Mouse (Mus musculus) hindbrain, embryonic 15.5 days (tissue): ENCODE results near the gene Miox. TPM values are rescaled to one million over a fixed set of nuclear protein-coding genes. Genes with fewer than 3 reads are reported as not detected.

Experiments used
- ATAC-seq: fragments of 200-750 bp; cut with Nextera tagmentation; 2 replicates; pipeline ENCODE4 v1.8.0; 2017; ENCODE audit warnings: low read depth, moderate number of reproducible peaks, moderate TSS enrichment; ENCODE audit not compliant: low FRiP score
- H3K27ac ChIP-seq: fragments of 300-500 bp; sonication (generic); replicated peaks from 2 replicates; pipeline ENCODE4 v1.5.1; 2015; ENCODE audit warnings: mild to moderate bottlenecking, inconsistent platforms
- H3K27me3 ChIP-seq: fragments of 300-500 bp; sonication (generic); 2 replicates; pipeline ENCODE4 v1.6.1; 2015; ENCODE audit warnings: control low read depth, inconsistent platforms
- H3K36me3 ChIP-seq: fragments of 300-500 bp; sonication (generic); 2 replicates; pipeline ENCODE4 v1.6.1; 2015; ENCODE audit warnings: control low read depth, inconsistent platforms
- H3K4me1 ChIP-seq: fragments of 300-500 bp; sonication (generic); replicated peaks from 2 replicates; pipeline ENCODE4 v1.6.1; 2015; ENCODE audit warnings: control low read depth, inconsistent platforms
- H3K4me2 ChIP-seq: fragments of 300-500 bp; sonication (generic); 2 replicates; pipeline ENCODE4 v1.6.1; 2015; ENCODE audit warnings: moderate library complexity, mild to moderate bottlenecking, inconsistent platforms
- H3K4me3 ChIP-seq: fragments of 300-500 bp; sonication (generic); 2 replicates; pipeline ENCODE4 v1.5.1; 2015; ENCODE audit warnings: mild to moderate bottlenecking, inconsistent platforms
- H3K9ac ChIP-seq: fragments of 300-500 bp; sonication (generic); 2 replicates; pipeline ENCODE4 v1.6.1; 2015; ENCODE audit warnings: inconsistent platforms
- H3K9me3 ChIP-seq: fragments of 300-500 bp; sonication (generic); 2 replicates; pipeline ENCODE4 v1.6.1; 2016; ENCODE audit warnings: control low read depth, inconsistent platforms
- WGBS: fragments of 180-500 bp; shearing (Covaris S2); methylation state at CpG from one replicate; pipeline ENCODE4 v1.1.7; 2015; 5-methylcytosine and 5-hydroxymethylcytosine counted together
- polyA plus RNA-seq: library from polyadenylated mRNA; unstranded; fragments of >200 nt; fragmentation: Nextera tagmentation; extraction: Ambion mirVana; gene quantifications from 2 replicates; pipeline ENCODE4 v1.2.1, GENCODE M21; 2015

Miox gene
- polyA plus RNA-seq, 1 experiment from 2014 or later: not detected

DNA sequence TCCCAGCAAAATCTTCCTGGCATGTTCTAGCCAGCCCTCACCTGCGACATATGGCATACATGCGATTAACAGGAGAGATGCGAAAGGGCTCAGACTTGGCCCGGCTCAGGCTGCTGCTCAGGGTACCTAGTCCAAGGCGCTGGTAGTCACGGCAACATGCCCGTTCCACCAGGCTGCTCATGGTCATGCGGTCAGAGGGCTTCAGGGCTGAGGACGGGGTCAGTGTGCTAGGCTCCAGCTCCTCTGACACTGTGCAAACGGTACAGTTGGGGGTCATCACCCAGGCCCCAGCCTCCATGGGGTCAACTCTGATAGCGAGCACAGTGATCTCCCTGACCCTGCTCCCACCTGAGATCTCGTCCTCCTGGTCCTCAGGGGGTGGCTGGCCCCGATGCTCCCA, 34.0 kb upstream of the Miox start:
- no peak for ATAC-seq
- 90% methylated on average over 13 of the region's 13 CpGs for WGBS
- H3K36me3 ChIP-seq: peaks cover 77% of the 10 kb centered on the region
- no peak overlapping the region for H3K4me2 ChIP-seq
- no peaks in the 10 kb centered on the region for H3K9me3 ChIP-seq
- H3K27me3 ChIP-seq: no peaks in the 10 kb centered on the region
- no peak overlapping the region for H3K27ac ChIP-seq
- H3K9ac ChIP-seq: no peak overlapping the region
- no peaks in the 10 kb centered on the region for H3K4me1 ChIP-seq
- H3K4me3 ChIP-seq: no peak overlapping the region

DNA sequence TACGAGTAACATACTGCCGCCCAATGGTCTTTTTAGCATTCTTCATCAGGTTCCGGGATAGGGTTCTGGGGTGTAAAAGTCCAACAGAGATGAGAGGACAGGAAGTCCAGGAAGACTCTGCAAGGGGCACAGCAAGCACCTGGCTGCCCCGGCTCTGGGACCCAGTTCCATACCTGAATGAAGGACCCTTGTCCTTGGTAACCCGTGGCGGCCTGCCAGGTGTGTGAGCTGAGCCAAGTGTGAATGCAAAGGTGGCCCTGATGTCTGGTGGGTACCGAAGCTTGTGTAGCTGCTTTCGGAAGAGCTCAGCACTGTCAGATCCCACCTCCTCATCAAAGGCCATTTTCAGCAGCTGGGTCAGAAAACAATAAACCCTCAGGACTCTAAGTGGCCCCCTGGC, 33.6 kb upstream of the Miox start:
- WGBS: 94% methylated on average over 8 of the region's 8 CpGs
- Histone ChIP-seq H3K4me2 (no peak overlapping the region), H3K4me3 (no peak overlapping the region), H3K27ac (no peak overlapping the region), H3K9me3 (no peaks in the 10 kb centered on the region), H3K9ac (no peak overlapping the region), H3K4me1 (no peaks in the 10 kb centered on the region), H3K27me3 (no peaks in the 10 kb centered on the region), H3K36me3 (peaks cover 77% of the 10 kb centered on the region)
- no peak for ATAC-seq

- Histone ChIP-seq H3K9me3 (no peaks in the 10 kb centered on the region), H3K4me1 (peaks cover 12% of the 10 kb centered on the region), H3K27me3 (no peaks in the 10 kb centered on the region), H3K4me2 (no peak overlapping the region), H3K9ac (no peak overlapping the region), H3K36me3 (peaks cover 59% of the 10 kb centered on the region), H3K27ac (no peak overlapping the region), H3K4me3 (no peak overlapping the region)
- WGBS: 67% methylated on average over 1 of the region's 1 CpGs
- no peak for ATAC-seq
Observed at GRCm38 (mm10) chr15:89305966-89306365, 28.2 kb upstream of the Miox start.

GRCm38 (mm10) chr15:89307461-89307860, 26.7 kb upstream of the Miox start:
- no peak for ATAC-seq
- H3K4me1 ChIP-seq: peaks cover 26% of the 10 kb centered on the region
- peaks cover 44% of the 10 kb centered on the region for H3K36me3 ChIP-seq
- H3K9me3 ChIP-seq: no peaks in the 10 kb centered on the region
- H3K4me2 ChIP-seq: no peak overlapping the region
- WGBS: 95% methylated on average over 13 of the region's 13 CpGs
- H3K9ac ChIP-seq: no peak overlapping the region
- H3K27ac ChIP-seq: no peak overlapping the region
- no peak overlapping the region for H3K4me3 ChIP-seq
- no peaks in the 10 kb centered on the region for H3K27me3 ChIP-seq

- H3K27me3 ChIP-seq: no peaks in the 10 kb centered on the region
- 89% methylated on average over 7 of the region's 7 CpGs for WGBS
- no peak overlapping the region for H3K4me2 ChIP-seq
- no peak overlapping the region for H3K27ac ChIP-seq
- peaks cover 37% of the 10 kb centered on the region for H3K4me1 ChIP-seq
- no peaks in the 10 kb centered on the region for H3K9me3 ChIP-seq
- ATAC-seq: no peak
- H3K4me3 ChIP-seq: no peak overlapping the region
- H3K9ac ChIP-seq: no peak overlapping the region
- H3K36me3 ChIP-seq: peaks cover 33% of the 10 kb centered on the region
Observed at GRCm38 (mm10) chr15:89308406-89309139, 25.6 kb upstream of the Miox start.

DNA sequence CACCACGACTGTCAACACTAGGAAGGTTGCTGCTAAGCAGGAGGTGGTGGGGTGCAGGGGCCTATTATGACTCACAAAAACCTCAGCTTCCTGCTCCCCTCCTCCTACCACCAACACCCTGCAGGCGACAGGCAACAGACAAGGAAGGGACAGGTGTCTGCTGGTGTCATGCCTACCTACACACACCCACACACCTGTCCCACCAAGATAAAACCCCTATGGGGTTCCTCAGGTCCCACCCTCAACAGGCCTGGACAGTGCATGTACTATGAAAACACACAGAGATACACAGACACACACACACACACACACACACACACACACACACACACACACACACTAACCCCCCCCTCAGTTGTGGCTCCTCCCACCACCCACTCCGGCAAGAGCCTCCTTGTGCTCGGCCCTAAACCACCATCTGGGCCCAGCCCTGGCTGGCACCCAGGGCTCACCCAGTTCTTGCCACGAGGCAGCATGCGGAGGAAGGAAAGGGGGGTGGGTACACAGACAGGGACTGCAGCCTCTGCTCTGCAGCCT, 24.2 kb upstream of the Miox start:
- H3K9ac ChIP-seq: no peak overlapping the region
- H3K4me2 ChIP-seq: no peak overlapping the region
- H3K36me3 ChIP-seq: peaks cover 20% of the 10 kb centered on the region
- WGBS: 66% methylated on average over 6 of the region's 6 CpGs
- ATAC-seq: no peak
- H3K9me3 ChIP-seq: no peaks in the 10 kb centered on the region
- H3K4me1 ChIP-seq: peaks cover 48% of the 10 kb centered on the region
- no peak overlapping the region for H3K27ac ChIP-seq
- H3K4me3 ChIP-seq: no peak overlapping the region
- H3K27me3 ChIP-seq: no peaks in the 10 kb centered on the region

GRCm38 (mm10) chr15:89313359-89313758, 20.8 kb upstream of the Miox start:
- Histone ChIP-seq H3K27ac (no peak overlapping the region), H3K36me3 (no peaks in the 10 kb centered on the region), H3K9ac (no peak overlapping the region), H3K4me1 (peaks cover 52% of the 10 kb centered on the region), H3K4me2 (peak overlapping the region; percentile 94), H3K27me3 (no peaks in the 10 kb centered on the region), H3K9me3 (no peaks in the 10 kb centered on the region), H3K4me3 (peak overlapping the region; percentile 99; the same call in 1 of the 2 replicates)
- 86% methylated on average over 4 of the region's 4 CpGs for WGBS
- ATAC-seq: no peak

DNA sequence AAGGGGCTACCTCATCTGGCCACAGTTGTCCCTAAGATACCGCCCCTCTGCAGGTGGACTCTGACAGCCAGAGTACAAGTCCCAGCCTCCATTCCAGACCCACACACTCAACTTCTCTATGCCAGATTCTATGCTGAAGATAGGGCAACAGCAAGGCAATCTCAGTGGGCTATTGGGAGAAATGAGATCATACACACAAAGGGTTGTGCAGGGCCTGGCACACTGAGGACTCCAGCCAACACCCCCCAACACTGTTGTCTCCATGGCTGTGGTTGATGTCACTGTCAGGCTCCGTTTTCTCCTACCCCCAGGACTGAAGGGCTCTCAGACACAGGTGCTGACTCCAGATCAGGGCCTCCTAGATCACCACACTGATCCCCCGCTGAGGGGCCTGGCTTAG, 20.1 kb upstream of the Miox start:
- peaks cover 52% of the 10 kb centered on the region for H3K4me1 ChIP-seq
- peak overlapping the region; percentile 96 for H3K9ac ChIP-seq
- H3K27ac ChIP-seq: no peak overlapping the region; the same call in 1 of the 2 replicates
- H3K36me3 ChIP-seq: no peaks in the 10 kb centered on the region
- no peaks in the 10 kb centered on the region for H3K9me3 ChIP-seq
- no peak for ATAC-seq
- H3K4me2 ChIP-seq: peak overlapping the region; percentile 94
- H3K27me3 ChIP-seq: no peaks in the 10 kb centered on the region
- peak overlapping the region; percentile 99 for H3K4me3 ChIP-seq
- WGBS: 30% methylated on average over 3 of the region's 3 CpGs

GRCm38 (mm10) chr15:89314511-89315189, 19.5 kb upstream of the Miox start:
- Histone ChIP-seq H3K9ac (peak overlapping the region; percentile 96), H3K4me3 (peak overlapping the region; percentile 99), H3K27me3 (no peaks in the 10 kb centered on the region), H3K36me3 (no peaks in the 10 kb centered on the region), H3K27ac (peak overlapping the region; percentile 78), H3K4me2 (peak overlapping the region; percentile 94), H3K4me1 (peaks cover 52% of the 10 kb centered on the region), H3K9me3 (no peaks in the 10 kb centered on the region)
- ATAC-seq: peak; percentile 16; the same call in 1 of the 2 replicates
- WGBS: under 1% methylated on average over 58 of the region's 58 CpGs

GRCm38 (mm10) chr15:89315190-89315731, 18.9 kb upstream of the Miox start, which contains the start of gene Sbf1:
Gene Sbf1 (minus strand): TSS chr15:89315311.
- under 1% methylated on average over 36 of the region's 37 CpGs for WGBS

GRCm38 (mm10) chr15:89316146-89316545, 18.1 kb upstream of the Miox start:
- no peaks in the 10 kb centered on the region for H3K27me3 ChIP-seq
- peaks cover 38% of the 10 kb centered on the region for H3K4me1 ChIP-seq
- no peak for ATAC-seq
- H3K36me3 ChIP-seq: no peaks in the 10 kb centered on the region
- no peak overlapping the region for H3K27ac ChIP-seq
- no peak overlapping the region for H3K9ac ChIP-seq
- peak overlapping the region; percentile 94; the same call in 1 of the 2 replicates for H3K4me2 ChIP-seq
- H3K4me3 ChIP-seq: no peak overlapping the region
- 65% methylated on average over 11 of the region's 11 CpGs for WGBS
- H3K9me3 ChIP-seq: no peaks in the 10 kb centered on the region

More at GRCm38 (mm10) chr15:89315190-89315731, 18.9 kb upstream of the Miox start, which contains the start of gene Sbf1:
- Histone ChIP-seq H3K4me3 (peak within 1 kb of the TSS; percentile 99), H3K9ac (peak within 1 kb of the TSS; percentile 96), H3K36me3 (no peaks in the 10 kb centered on the region), H3K9me3 (no peaks in the 10 kb centered on the region), H3K27me3 (no peaks in the 10 kb centered on the region), H3K27ac (peak within 1 kb of the TSS; percentile 78), H3K4me1 (peaks cover 47% of the 10 kb centered on the region), H3K4me2 (peak within 1 kb of the TSS; percentile 94)
- ATAC-seq: peak; percentile 99

- no peak overlapping the region for H3K4me3 ChIP-seq
- no peaks in the 10 kb centered on the region for H3K4me1 ChIP-seq
- H3K4me2 ChIP-seq: no peak overlapping the region
- H3K9me3 ChIP-seq: no peaks in the 10 kb centered on the region
- WGBS: 84% methylated on average over 8 of the region's 8 CpGs
- H3K27ac ChIP-seq: no peak overlapping the region
- no peak for ATAC-seq
- no peaks in the 10 kb centered on the region for H3K36me3 ChIP-seq
- peaks cover 9% of the 10 kb centered on the region for H3K27me3 ChIP-seq
- no peak overlapping the region for H3K9ac ChIP-seq
Observed at GRCm38 (mm10) chr15:89321264-89321663, 12.9 kb upstream of the Miox start.
